Mouse (Mus musculus): ENCODE data around the gene Fam133b. TPM values are rescaled to one million over a fixed set of nuclear protein-coding genes. Genes with fewer than 3 reads are reported as not detected.
A peak's percentile ranks its signal among the peaks of the same experiment; 100 is the strongest.

Gene Fam133b
- total RNA-seq (2015) (37.1 and 39.5 TPM in 2 replicates), total RNA-seq (2017) (47.1 and 50.9 TPM in 2 replicates)

DNA sequence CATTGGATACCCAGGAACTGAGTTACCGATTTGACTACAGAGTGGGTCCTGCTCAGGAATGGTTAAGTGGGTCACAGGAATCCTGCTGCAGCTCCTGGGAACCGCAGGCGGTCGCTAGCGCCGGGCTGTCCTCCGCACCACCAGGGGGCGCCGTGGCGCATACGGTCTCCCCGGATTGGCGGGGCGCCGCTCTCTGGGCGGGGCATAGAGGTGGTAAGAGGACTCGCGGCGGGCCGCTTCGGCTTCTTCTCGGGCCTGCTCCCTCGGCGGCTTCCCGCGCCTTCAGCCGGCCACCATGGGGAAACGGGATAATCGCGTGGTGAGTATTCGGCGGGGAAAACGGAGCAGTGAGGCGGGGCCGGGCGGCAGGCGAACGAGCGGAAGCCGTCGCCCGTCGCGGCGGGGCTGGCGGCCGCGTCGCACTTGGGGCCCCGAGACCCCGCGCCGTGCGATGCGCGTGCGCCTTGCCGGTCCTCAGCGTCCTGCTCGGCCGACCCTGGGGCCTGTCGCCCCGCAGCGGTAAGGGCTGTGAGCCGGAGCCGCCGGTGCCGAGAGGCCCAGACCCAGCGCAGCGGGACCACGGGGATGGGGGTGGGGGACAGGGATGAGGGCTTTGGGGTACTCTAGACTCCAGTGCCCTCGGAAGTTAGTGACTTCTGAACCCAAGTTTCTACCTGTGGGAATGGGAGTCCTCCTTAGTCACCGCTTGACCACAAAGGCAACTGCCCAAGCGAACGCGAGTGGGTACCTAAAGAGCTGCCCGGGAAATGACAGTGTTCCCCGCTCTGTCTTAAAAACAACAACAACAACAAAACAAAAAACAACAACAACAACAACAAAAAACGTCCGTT, at the start of gene Fam133b:
Gene Fam133b, plus strand, starts transcription at position 205 of the 851 bp plus-strand sequence.
- peak; percentile 99 for ATAC-seq (ENCODE audit: poor library complexity, severe bottlenecking)

DNA sequence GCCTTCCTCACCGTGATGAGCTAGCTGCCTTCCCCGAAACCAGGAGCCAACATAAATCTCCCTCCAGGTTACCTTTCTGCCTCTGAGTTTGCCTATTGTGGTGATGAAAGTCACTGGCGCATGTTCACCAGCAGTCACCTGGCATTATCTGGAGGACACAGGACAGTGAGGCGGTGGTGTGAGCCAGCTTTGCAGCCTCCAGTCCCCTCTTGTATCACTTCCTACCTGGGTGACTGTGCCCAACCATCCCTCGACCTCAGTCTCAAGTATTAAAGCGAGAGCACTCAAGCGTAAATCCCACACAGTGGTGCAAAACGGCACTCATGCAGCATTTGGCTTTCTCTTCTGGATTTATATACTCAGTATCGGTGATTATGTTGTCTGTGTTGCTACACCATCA, 49.7 kb upstream of the Fam133b start:
- no peak for ATAC-seq (ENCODE audit: poor library complexity, severe bottlenecking)

DNA sequence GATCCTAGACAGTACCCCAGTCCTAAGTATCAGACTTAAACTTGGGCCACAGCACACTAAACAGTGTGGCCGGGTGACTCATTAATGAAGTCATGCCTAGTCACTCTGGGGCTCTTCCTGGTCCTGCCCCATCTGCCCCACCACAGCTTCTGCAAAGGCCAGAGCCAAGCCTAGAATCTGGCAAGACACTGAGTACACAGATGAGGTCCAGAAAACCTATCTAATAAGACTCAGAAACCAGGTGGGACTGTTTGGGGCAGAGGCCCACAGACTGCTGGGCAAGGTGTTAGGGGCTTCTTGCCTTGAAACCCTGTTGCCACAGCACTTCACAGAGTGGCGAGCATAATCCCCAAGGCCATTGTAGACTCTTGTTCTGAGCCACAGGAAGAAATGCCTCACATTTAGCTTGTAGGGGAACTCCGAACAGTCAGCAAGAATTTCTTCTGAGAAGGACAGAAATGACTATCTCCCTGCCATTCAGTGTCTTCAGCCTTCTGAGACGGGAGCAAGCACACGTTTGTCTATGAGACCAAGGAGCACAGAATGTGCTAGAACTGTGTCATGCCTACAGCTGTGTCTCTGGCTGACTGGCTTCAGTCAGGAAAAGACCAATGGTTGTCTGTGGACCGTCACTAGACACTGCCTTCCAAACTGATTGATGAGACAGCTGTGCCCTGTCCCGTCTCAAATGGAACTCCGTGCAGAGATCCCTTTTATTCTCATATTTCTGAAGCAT, 49.0 kb upstream of the Fam133b start:
- ATAC-seq (ENCODE audit: poor library complexity, severe bottlenecking), result peak; percentile 76

DNA sequence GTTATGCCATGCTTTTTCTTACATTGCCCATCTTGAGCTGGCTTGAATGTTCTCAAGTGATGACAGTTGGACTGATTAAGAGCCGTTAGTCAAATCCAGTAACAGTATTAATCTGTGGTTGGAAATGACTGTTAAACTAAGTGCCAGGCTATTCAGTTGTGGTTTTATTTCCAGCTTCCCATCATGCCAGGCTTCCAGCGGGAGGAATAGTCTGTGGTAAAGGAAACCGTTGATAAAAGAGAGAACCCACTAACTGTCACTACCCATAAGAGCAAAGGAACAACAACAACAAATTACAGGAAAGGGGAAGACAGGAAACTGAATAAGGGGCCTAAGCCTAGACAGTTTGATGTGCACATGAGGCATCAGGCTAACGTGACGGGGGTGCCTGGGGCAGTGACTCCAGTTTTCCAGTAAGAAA, 46.1 kb upstream of the Fam133b start:
- no peak for ATAC-seq (ENCODE audit: poor library complexity, severe bottlenecking)

DNA sequence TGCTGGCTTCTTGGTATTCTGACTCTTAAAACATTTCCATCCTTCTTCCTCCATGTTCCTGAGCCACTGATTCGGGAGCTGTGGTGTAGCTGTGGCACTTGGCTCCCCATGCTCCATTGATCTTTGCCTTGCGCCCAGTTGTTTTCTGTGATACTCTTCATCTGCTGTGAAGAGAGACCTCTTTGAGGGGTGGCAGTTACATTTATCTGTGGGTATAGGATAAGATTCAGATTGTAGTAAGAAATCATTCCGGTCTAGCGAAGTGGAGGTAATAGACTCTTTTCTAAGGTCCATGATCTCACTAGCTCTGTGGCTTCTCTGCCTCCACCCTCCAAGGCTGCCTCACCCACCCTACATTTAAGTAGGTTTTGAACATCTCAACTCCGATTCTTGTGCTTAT, 43.3 kb upstream of the Fam133b start:
- no peak for ATAC-seq (ENCODE audit: poor library complexity, severe bottlenecking)

DNA sequence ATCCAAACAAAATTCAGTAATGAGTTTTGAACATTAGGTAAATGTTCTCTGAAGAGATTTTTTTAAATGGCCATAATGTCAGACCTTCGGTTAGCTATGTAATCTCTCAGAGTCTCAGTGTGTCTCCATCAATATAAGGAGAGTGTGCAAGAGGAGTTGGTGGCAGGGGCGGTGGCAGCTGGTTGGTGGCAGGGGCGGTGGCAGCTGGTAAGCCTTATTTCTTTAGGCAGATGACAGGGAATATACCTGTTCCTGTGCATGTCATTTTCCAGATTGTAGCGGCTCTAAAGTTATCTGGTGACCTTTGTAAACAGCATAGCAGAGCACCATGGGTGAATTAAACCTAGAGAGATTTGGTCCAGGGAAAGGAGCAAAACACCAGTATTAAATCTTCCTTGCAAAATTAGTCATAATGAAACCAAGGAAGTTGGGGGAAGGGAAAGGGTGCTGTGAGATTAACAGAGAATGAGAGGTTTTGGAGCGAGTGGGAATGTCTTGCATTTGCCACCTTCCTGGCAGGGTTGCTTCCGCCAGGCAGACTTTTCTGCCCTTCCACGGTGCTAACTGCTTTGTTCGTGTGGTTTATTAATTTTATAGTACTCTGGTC, 42.6 kb upstream of the Fam133b start:
- ATAC-seq (ENCODE audit: poor library complexity, severe bottlenecking), result no peak

DNA sequence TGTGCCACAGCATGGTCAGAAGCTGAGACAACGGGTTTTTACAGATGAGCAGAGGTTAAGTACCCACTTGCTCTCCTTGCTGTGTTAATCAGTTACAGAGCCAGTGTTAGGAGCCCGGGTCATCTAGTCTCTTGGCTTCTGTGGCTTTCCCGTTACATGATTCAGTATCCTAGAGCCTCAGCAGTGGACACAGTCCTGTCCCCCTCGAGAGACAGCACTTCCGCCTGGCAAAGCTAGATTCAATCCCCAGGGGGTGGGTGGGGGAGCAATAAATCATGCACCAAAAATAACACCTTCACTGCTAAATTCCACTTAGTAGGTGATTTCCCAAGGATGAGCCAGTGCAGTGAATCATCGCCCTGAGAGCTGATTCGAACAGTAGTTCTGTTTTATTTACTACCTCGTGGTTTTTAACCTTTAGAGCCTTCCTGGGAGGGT, 42.0 kb upstream of the Fam133b start:
- peak; percentile 21 for ATAC-seq (ENCODE audit: poor library complexity, severe bottlenecking)

DNA sequence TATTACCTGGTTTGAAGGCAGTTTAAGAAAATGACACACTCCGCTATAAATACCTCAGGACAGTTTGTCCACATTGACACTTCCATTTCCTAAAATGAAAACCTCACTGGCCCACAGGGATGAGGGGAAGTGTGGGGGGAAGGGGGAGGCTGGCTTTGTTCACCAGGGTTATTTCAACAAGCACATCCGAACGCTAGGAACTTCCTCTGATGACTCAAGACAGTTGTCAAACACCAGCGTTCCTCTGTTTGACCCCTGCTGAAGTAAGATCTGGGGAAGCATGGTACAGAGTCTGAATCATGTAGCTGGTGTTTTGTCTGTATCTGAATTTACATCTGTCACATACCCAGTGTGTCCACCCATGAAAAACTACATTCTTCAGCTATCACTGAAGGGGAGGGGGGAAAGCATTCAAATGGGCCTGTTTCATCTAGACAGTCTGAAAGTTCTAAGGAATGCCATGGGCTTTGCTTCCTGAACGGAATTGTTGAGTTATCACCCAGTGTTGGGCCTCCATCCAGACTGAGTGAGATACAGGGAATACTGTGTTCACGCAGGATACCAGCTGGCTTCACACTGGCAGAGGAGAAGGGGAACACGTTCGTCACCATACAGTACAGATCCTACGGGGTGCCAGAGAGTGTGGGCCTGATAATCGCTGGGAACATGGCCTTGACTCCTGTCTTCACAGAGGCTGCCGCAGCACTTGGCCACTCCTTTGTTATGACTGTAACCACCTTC, 40.9 kb upstream of the Fam133b start:
- peak; percentile 87 for ATAC-seq (ENCODE audit: poor library complexity, severe bottlenecking)

DNA sequence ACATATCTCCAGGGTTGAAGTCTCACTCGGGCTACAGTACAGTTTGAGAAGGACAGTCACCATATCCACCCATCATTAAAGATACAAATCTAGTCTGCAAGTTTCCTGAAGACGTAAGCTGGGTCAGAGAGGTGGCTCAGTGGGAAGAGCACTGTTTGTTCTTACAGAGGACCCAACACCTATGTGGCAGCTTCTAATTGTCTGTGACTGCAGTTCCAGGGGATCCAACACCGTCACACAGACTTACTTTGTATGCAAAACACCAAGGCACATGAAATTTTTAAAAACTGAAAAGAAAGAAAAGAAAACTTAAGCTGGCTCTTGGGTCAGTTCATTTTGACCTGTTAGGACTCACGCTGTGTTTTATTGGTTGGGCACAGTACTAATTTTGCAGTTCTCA, 40.3 kb upstream of the Fam133b start:
- no peak for ATAC-seq (ENCODE audit: poor library complexity, severe bottlenecking)

DNA sequence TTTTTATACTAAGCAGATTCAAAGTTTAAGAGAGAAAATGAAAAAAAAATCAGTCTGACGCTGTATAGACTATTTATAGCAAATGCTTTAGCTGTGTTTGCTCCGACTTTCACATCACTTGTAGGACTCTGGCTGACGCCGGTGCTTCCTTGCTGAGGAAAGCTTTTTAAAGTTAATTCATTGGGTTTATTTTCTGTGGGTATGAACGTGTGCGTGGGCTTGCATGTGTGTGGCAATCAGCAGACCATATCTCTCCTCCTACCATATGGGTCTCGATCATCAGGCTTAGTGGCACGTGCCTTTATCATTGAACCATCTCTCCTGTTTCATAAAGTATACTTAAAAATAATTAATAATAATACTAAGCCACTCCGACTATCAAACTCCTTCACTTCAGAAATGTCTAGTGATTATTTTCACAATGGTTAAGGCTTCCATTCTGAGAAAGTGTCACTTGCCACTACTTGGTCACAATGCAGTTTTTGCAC, 39.8 kb upstream of the Fam133b start:
- ATAC-seq (ENCODE audit: poor library complexity, severe bottlenecking), result no peak

DNA sequence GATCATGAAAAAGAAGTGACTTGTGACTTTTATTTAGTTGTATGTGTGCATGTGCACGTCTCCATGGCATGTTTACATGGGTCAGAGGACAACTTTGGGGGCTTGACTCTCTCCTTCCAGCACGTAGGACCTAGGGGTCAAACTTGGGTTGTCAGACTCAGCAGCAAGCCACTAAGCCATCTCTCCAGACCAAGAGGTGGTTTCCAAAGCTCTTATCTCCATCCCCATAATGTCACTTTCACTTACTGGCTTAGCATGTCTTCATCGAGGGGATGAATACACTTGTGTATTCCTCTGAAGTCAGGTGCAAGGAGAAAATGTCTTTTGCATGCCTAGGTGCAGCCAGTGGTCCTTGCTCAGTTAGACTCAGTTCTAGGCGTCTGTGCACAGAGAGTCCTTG, 39.2 kb upstream of the Fam133b start:
- ATAC-seq (ENCODE audit: poor library complexity, severe bottlenecking), result no peak

DNA sequence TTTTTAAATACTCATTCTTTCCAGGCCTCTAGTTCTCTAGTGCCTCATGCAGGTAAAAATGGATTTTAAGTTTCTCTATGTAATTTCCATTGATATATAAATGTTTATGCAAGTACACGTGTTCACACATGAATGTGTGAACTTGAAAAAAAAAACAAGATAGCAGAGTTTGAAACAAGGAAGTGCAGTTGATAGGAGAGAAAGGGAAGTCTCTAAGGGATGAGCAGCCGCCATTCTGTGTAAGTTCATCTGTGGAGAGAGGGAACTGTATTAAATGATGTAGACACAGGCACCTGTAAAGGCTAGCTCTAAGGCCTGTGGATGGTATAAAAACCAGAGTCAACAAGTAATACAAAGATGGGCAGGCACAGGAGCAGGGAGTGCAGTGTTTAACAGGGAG, 38.1 kb upstream of the Fam133b start:
- peak; percentile 25; the same call in 1 of the 2 replicates for ATAC-seq (ENCODE audit: poor library complexity, severe bottlenecking)

DNA sequence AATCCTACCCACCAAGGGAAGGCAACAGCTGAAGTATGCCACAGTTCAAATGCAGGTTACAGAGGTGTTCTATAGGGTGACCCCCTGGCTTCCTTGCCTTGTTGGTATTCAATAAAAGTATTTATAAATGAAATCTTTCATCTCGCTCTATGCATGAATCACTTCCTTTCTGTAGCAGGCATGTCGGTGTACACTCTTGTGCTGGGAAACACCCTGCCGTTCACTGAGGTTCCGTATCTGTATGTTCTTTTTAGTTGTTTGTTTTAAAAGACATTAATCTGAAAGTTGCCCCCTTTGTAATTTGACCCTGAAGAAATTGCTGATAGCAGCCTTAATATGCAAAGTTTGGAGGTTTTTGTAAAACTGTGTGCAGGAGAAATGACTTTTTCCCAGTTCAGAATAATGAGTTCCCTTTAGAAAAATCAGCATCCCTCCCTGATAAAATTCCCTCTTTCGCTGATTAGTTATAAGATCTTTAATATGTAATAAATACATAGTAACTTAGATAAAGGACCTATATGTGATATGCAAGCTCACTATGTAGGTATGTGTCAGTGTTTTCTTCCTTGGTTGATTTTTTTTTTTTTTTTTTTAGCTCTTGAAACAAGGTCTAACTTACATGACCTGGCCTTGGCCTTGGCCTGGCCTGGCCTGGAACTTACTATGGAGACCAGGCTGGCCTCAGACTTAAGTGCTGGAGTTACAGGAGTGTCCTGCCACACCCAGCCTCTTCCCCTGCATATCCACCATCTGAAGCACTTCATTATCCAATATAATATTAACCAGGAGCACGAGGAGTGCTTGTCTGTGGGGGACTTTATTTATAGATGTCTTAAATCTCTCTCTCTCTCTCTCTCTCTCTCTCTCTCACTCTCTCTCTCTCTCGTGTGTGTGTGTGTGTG, 34.9 kb upstream of the Fam133b start:
- ATAC-seq (ENCODE audit: poor library complexity, severe bottlenecking), result no peak

DNA sequence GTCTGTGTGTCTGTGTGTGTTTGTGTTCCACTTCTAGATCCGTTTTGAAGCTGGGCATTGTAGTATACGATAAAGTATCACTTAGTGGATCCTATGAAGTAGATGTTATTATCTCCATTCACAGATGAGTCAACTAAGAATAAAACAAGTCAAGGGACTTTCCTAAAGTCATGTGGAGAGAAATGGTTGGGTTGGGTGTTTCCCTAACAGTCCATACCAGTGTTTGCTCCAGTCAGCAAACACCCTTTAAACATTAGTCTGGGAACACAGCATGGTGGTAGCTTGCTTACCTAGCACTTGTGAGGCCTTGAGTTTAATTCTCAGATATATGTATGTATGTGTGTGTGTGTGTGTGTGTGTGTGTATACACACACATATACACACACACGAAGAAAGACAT, 34.1 kb upstream of the Fam133b start:
- ATAC-seq (ENCODE audit: poor library complexity, severe bottlenecking), result no peak

DNA sequence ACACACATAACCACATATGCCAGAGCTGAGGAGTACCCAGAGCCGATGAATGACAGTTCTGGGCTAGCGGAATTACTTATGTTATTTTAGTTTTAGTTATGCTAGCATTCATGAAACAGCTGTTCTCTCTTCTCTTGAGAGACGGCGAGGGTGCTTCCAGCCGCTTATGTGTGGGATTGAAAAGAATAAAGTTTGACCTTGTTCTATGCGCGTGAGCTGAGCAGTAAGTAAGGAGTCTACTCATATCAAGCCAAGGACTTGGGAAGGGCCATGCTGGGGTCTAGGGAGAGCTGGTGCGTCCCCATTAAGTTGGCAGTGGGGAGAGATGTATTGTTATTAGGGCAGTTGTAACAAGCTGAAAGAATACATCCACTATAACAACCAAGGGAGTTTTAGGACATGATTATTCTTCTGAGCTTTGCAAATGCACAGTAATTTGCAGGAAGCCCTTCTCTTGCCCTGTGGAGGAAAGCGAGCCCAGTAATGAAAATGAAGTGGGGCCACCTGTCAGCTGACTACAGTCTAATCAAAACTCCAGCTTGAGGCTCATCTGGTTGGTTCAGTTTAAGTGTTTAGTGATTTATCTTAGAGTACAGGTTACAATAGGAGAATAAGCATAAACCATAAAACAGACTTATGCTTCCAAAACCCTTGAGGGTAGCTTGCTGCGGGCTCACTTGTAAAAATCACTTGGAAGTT, 32.4 kb upstream of the Fam133b start:
- ATAC-seq (ENCODE audit: poor library complexity, severe bottlenecking), result no peak

DNA sequence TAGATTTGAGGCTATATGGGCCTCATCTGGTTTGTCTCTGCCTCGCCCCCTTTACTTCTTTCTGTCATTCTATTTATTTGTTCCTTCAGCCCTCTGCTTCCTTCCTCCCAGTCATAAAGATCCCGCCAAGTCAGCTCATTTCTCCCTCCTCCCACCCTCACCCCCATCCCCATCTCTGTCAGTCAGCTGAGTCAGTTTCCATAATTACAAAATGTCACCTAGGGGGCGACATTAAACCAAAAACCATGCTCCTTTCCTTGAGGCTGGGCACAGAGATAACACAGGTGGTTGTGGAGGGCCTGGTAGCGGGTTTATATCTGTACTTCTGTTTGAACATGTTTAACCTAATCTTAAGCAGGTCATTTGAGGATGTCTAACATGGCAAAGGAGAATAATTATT, 31.0 kb upstream of the Fam133b start:
- ATAC-seq (ENCODE audit: poor library complexity, severe bottlenecking), result peak; percentile 50

DNA sequence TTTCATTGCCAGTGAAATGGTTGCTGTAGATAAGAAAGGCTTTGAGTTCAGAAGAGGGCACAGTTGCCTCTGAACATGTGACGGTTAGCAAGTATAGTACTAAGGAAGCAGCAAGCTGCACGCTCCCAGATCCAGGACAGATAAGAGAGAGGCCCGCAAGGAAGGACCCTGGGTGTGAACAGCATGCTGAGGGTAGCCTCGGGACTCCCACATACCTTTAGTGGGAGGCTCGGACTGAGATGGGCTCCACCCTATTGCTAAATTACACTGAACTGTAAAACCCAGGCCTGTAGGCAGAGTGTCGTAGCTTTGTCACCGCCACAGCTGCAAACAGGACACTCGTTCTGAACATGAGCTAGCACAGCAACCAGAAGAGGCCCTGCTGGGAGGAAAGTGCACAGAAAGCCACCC, 28.7 kb upstream of the Fam133b start:
- 0 out of 2 replicates have a peak, but pooled peaks have one; percentile 9 for ATAC-seq (ENCODE audit: poor library complexity, severe bottlenecking)

DNA sequence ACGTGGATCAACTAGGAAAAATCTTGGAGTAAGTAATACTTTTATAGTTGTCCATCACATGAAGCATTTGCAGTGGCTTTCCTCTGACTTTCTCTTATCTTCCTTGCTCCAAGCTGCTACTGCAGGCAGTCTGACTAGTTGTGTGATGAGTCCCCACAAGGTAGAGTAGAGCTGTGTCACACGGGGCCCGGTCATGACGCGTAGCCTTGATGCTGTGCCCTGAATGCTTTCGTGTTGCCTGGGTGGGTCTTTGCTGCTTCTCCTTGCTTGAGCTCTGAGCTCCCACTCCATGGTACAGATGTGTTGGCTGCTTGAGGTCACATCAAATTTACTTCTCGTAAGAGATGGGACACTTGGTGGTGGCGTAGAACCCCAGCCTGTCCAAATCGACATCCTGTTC, 28.2 kb upstream of the Fam133b start:
- ATAC-seq (ENCODE audit: poor library complexity, severe bottlenecking), result no peak

DNA sequence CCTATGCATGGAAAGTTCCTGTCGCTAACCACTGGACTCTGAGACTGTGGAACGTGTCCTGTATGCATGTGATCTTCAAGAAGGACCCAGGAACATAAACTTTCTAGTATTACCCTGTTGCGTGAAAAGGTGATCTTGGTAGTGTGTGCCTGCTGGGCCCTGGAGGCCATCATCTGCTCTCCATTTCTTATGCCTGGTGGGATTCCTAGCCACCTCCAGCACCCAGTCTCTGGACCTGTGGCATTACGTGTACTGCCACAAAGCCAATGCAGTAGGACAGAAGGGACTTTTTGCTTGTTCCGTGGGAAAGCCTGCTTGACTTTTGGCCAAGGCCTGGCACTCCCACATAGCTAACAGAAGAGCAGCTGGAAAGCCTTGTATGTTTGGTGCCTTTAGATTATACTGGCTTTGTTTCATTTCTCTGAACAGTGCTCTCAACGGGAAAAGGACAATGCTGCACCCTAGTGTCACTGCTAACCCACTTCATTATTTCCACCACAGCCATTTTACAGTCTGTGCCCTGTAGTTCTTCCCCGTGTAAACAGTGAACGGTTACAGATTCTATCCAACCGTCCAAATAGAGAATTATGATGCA, 27.1 kb upstream of the Fam133b start:
- ATAC-seq (ENCODE audit: poor library complexity, severe bottlenecking), result peak; percentile 85

Data from megakaryocyte, adult 5-6 weeks (primary cell).